Mouse (Mus musculus): Measurements from ENCODE around the gene Ctdspl. TPM values are rescaled to one million over a fixed set of nuclear protein-coding genes. Genes with fewer than 3 reads are reported as not detected.

The Ctdspl gene
- polyA plus RNA-seq, 1 experiment from 2014 or later = 3.1 TPM

GRCm38 (mm10) chr9:119053964-119054576, 127.8 kb downstream of the Ctdspl start:
- Histone ChIP-seq H3K79me2 (ENCODE audit: inconsistent target) (no peaks in the 10 kb centered on the region), H3K27ac (no peak overlapping the region), H3K36me3 (ENCODE audit: inconsistent target) (no peaks in the 10 kb centered on the region), H3K4me3 (ENCODE audit: inconsistent target) (no peak overlapping the region)
- WGBS (ENCODE audit: missing documents) = 61% methylated on average over 9 of the region's 9 CpGs

- H3K4me3 ChIP-seq (ENCODE audit: inconsistent target) = no peak overlapping the region
- H3K36me3 ChIP-seq (ENCODE audit: inconsistent target) = no peaks in the 10 kb centered on the region
- H3K27ac ChIP-seq = no peak overlapping the region
- WGBS (ENCODE audit: missing documents) = 81% methylated on average over 4 of the region's 4 CpGs
- no peaks in the 10 kb centered on the region for H3K79me2 ChIP-seq (ENCODE audit: inconsistent target)
These were observed 129.1 kb downstream of the Ctdspl start for GRCm38 (mm10) chr9:119055336-119055735.

DNA sequence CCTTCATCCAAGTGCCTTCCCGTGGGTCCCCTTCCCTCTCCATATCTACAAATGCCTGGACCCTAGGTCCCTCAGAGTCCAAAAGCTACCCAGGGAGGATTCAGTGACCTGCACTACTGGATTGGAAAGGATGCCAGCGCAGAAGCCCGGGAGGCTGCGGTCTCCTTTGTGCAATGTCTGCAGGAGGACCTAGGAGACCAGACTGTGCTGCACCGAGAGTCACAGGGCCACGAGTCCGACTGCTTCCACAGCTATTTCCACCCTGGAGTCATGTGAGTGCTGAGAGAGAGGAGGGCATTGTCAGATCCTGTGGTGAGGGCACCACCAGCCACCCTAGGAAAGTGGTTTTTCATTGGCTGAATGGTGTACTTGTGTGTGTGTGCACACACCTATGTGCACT, 132.0 kb downstream of the Ctdspl start:
- WGBS (ENCODE audit: missing documents) = 98% methylated on average over 7 of the region's 7 CpGs
- H3K27ac ChIP-seq = no peak overlapping the region

GRCm38 (mm10) chr9:119060701-119061100, 134.4 kb downstream of the Ctdspl start:
- 88% methylated on average over 10 of the region's 10 CpGs for WGBS (ENCODE audit: missing documents)
- Histone ChIP-seq H3K79me2 (ENCODE audit: inconsistent target) (no peaks in the 10 kb centered on the region), H3K36me3 (ENCODE audit: inconsistent target) (no peaks in the 10 kb centered on the region), H3K27ac (no peak overlapping the region), H3K4me3 (ENCODE audit: inconsistent target) (no peak overlapping the region)

More for the DNA sequence above, 132.0 kb downstream of the Ctdspl start:
- no peaks in the 10 kb centered on the region for H3K79me2 ChIP-seq (ENCODE audit: inconsistent target)
- H3K4me3 ChIP-seq (ENCODE audit: inconsistent target) = no peak overlapping the region
- H3K36me3 ChIP-seq (ENCODE audit: inconsistent target) = no peaks in the 10 kb centered on the region

DNA sequence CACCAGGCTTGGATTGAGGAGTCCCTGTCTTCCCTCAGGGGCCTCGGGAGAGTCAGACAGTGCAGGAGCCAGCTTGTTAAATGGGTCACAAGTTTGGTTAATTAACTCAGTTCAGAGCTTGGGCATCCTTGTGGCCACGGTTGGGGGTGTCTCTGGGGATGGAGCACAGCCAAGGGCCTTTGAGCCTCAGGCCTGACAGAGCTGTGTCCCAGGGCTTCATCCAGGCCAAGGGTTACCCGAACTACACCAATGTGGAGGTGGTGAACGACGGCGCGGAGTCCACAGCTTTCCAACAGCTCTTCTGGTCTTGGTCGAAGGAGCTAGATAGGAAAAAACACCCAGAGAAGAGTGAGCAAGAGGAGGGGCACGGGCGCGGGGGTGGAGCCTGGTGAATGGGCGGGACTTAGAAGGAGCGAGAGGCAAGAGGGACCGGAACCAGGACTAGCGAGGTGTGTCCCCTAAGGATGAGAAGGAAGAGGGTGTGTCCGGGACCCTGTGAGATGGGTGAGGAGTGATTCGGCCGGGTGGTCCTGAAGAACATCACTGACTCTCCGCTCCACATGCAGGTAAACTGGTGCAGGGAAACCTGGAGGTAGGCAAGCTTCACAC, 136.9 kb downstream of the Ctdspl start:
- no peak overlapping the region for H3K27ac ChIP-seq
- no peaks in the 10 kb centered on the region for H3K79me2 ChIP-seq (ENCODE audit: inconsistent target)
- peak overlapping the region; percentile 29 for H3K4me3 ChIP-seq (ENCODE audit: inconsistent target)
- H3K36me3 ChIP-seq (ENCODE audit: inconsistent target) = no peaks in the 10 kb centered on the region
- WGBS (ENCODE audit: missing documents) = 58% methylated on average over 19 of the region's 19 CpGs

DNA sequence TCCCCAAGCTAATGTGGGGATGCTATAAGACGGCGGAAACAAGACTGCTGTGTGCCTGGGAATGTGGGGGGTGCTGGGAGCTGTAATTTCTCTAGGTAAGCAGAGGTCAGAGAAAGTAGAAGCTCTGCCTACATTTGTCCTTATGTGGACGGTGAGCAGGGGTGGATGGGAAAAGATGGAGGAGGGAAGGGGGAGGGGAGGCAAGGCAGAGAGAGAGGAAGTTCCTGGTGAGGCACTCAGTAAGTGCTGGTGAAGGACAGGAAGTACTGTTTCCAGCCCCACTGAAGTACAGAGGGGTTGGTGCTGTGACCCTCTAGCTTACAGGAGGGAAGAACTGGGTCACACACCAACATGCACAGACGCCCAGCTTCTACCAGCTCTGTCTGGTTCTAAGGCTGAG, 138.0 kb downstream of the Ctdspl start:
- H3K79me2 ChIP-seq (ENCODE audit: inconsistent target) = no peaks in the 10 kb centered on the region
- 38% methylated on average over 4 of the region's 4 CpGs for WGBS (ENCODE audit: missing documents)
- peak overlapping the region; percentile 29; the same call in 1 of the 2 replicates for H3K4me3 ChIP-seq (ENCODE audit: inconsistent target)
- no peak overlapping the region for H3K27ac ChIP-seq
- H3K36me3 ChIP-seq (ENCODE audit: inconsistent target) = no peaks in the 10 kb centered on the region

DNA sequence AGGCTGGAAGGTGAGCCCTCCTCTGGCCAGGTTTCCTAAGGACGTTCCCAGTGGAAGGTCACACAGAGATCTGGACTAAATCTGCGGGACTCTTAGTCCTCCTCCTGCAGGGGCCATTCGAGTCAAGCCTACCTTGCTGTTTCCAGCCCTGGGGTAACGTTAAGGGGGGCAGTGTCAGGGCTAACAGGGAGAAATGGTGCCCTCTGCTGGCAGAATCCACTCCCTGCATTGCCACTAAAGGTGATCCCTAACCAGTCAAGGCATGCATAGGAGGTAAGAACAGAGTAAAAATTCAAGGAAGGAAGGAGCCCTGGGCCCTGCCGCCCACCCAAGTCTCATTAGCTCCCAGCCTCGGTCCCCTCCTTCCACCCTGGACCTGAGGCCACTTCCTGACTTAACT, 141.3 kb downstream of the Ctdspl start:
- Histone ChIP-seq H3K36me3 (ENCODE audit: inconsistent target) (no peaks in the 10 kb centered on the region), H3K27ac (no peak overlapping the region), H3K79me2 (ENCODE audit: inconsistent target) (no peaks in the 10 kb centered on the region), H3K4me3 (ENCODE audit: inconsistent target) (no peak overlapping the region)
- WGBS (ENCODE audit: missing documents) = 6% methylated on average over 5 of the region's 6 CpGs

- WGBS (ENCODE audit: missing documents) = 96% methylated on average over 10 of the region's 11 CpGs
- H3K27ac ChIP-seq = no peak overlapping the region
- H3K4me3 ChIP-seq (ENCODE audit: inconsistent target) = no peak overlapping the region
- no peaks in the 10 kb centered on the region for H3K36me3 ChIP-seq (ENCODE audit: inconsistent target)
- no peaks in the 10 kb centered on the region for H3K79me2 ChIP-seq (ENCODE audit: inconsistent target)
These were observed 142.0 kb downstream of the Ctdspl start for GRCm38 (mm10) chr9:119068266-119068665.

DNA sequence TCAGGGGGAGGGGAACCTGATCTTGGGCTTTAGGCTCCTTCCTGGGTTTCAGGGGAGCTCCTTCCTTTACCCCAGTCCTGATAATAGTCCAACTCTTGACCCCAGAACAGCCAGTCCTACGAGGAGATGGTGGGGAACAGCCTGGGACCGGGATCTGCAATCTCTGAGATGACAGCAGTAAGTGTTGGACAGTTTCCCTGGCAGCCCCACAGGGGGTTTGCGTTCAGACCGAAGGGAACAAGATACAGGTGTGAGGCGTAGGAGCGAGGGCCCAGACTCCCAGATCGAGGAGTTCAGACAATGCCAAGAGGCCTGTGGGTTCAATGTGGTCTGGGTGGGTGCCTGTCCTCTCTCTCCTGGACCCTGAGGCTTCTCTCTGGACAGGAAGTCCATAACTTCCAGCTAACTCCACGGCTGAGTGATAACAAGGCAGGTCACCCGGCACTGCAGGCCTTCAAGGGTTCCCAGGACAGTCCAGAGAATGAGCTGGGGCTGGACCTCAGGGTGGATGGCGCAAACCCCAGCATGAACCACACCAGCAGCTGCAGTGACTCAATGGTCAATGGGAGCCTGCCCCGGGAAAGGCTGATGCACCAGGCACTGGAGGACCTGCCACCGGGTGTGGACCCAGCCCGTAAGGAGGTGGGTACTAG, 144.0 kb downstream of the Ctdspl start:
- H3K36me3 ChIP-seq (ENCODE audit: inconsistent target) = no peaks in the 10 kb centered on the region
- WGBS (ENCODE audit: missing documents) = 90% methylated on average over 12 of the region's 13 CpGs
- H3K79me2 ChIP-seq (ENCODE audit: inconsistent target) = no peaks in the 10 kb centered on the region
- H3K4me3 ChIP-seq (ENCODE audit: inconsistent target) = no peak overlapping the region
- no peak overlapping the region for H3K27ac ChIP-seq

DNA sequence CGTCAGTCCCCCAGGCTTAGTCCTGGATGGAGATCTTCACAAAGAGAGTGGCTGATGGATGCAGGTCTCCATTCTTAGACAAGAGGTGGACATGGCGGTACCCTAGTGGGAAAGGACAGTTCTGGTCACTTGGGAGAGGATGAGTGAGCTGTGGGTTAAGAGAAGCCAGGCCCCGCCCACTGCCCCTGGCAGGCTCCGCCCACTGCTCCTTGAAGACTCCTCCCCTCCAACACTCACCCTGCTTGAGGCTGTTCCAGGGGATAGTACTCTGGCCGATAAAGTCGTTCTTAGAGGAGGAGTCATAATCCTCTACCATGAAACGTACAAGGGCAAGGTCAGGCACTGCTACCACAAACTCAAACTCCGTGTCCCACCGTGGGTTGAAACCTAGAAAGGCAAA, 145.5 kb downstream of the Ctdspl start:
- Histone ChIP-seq H3K36me3 (ENCODE audit: inconsistent target) (no peaks in the 10 kb centered on the region), H3K4me3 (ENCODE audit: inconsistent target) (no peak overlapping the region)
- WGBS (ENCODE audit: missing documents) = 90% methylated on average over 9 of the region's 9 CpGs

GRCm38 (mm10) chr9:119073184-119073895, 147.1 kb downstream of the Ctdspl start:
- 89% methylated on average over 14 of the region's 15 CpGs for WGBS (ENCODE audit: missing documents)
- H3K27ac ChIP-seq = no peak overlapping the region
- no peak overlapping the region for H3K4me3 ChIP-seq (ENCODE audit: inconsistent target)
- no peaks in the 10 kb centered on the region for H3K79me2 ChIP-seq (ENCODE audit: inconsistent target)
- no peaks in the 10 kb centered on the region for H3K36me3 ChIP-seq (ENCODE audit: inconsistent target)

More for the DNA sequence above, 145.5 kb downstream of the Ctdspl start:
- Histone ChIP-seq H3K79me2 (ENCODE audit: inconsistent target) (no peaks in the 10 kb centered on the region), H3K27ac (no peak overlapping the region)

DNA sequence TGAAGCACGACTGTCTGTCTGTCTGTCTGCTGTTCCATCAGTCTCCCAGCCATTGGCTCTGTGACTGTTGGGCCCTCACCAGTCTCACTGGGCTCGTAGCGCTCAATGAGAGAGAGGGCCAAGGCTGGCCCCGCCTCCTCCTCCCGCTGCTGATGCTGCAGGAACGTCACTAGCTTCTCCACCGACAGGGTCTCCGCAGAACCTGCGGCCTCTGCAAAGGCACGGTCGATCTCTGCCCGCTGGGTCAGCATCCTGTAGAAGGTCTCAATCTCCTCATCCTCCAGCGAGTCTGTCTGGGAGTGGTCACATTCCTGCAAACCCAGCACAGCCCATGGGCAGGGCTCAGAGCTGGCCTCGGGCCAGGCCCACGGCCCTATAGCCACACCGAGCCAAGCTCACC, 149.4 kb downstream of the Ctdspl start:
- 79% methylated on average over 16 of the region's 16 CpGs for WGBS (ENCODE audit: missing documents)
- Histone ChIP-seq H3K36me3 (ENCODE audit: inconsistent target) (no peaks in the 10 kb centered on the region), H3K27ac (peak overlapping the region; percentile 40; the same call in 1 of the 2 replicates), H3K79me2 (ENCODE audit: inconsistent target) (no peaks in the 10 kb centered on the region), H3K4me3 (ENCODE audit: inconsistent target) (no peak overlapping the region)

- H3K4me3 ChIP-seq (ENCODE audit: inconsistent target) = no peak overlapping the region
- 85% methylated on average over 5 of the region's 5 CpGs for WGBS (ENCODE audit: missing documents)
- no peak overlapping the region for H3K27ac ChIP-seq
- H3K36me3 ChIP-seq (ENCODE audit: inconsistent target) = no peaks in the 10 kb centered on the region
- no peaks in the 10 kb centered on the region for H3K79me2 ChIP-seq (ENCODE audit: inconsistent target)
These were observed 153.9 kb downstream of the Ctdspl start for GRCm38 (mm10) chr9:119080040-119080675.

- no peak overlapping the region for H3K4me3 ChIP-seq (ENCODE audit: inconsistent target)
- 79% methylated on average over 6 of the region's 8 CpGs for WGBS (ENCODE audit: missing documents)
- no peaks in the 10 kb centered on the region for H3K36me3 ChIP-seq (ENCODE audit: inconsistent target)
These were observed 155.8 kb downstream of the Ctdspl start for GRCm38 (mm10) chr9:119082039-119082438.

More at GRCm38 (mm10) chr9:119082039-119082438, 155.8 kb downstream of the Ctdspl start:
- Histone ChIP-seq H3K79me2 (ENCODE audit: inconsistent target) (no peaks in the 10 kb centered on the region), H3K27ac (no peak overlapping the region)
